Mouse (Mus musculus): ENCODE results near the gene Strn4.

Strn4 gene

GRCm38 (mm10) chr7:16875326-16875725 lies 59.6 kb downstream of the Strn4 start:
- DNase-seq (ENCODE audit: low spot score in 2 of 2): no peak

- DNase-seq (ENCODE audit: low spot score in 2 of 2): no peak
Observed at GRCm38 (mm10) chr7:16876006-16876405, 60.3 kb downstream of the Strn4 start.

DNA sequence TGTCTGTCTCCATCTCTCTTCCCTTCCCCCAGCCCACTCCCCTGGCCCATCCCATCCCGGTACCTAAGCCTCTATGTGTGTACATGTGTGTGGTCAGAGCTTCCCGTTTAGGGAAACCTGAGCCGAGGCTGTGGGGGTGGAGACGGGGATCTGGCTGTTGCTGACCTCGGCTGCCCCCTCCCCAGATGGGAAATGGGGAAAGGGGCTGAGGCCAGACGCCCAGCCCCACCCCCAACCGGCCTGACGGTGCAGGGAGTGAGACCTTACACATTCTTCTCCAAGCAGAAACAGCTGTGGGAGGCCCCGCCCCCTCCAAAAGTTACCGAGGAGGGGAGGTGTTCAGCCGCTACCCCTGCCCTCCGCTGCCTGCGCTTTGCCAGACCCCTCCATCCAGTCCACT lies 60.9 kb downstream of the Strn4 start:
- no peak for DNase-seq (ENCODE audit: low spot score in 2 of 2)

DNA sequence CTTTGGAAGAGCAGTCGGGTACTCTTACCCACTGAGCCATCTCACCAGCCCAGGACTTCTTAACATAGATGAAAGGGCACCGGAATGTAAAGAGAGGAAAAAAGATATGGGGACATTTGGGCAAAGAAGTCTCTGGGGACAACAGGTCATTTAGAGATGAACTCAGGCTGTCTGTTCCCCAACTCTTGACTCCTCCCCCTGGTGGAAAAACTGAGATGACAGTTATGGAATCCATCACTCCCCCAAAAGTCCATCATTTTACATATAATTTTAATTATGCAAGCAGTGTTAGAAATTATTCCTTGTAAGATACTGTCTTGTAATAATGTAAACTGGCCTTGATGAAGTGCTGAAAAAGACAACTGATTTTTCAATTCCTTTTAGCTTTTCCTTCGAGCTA lies 62.0 kb downstream of the Strn4 start:
- DNase-seq (ENCODE audit: low spot score in 2 of 2): no peak

DNA sequence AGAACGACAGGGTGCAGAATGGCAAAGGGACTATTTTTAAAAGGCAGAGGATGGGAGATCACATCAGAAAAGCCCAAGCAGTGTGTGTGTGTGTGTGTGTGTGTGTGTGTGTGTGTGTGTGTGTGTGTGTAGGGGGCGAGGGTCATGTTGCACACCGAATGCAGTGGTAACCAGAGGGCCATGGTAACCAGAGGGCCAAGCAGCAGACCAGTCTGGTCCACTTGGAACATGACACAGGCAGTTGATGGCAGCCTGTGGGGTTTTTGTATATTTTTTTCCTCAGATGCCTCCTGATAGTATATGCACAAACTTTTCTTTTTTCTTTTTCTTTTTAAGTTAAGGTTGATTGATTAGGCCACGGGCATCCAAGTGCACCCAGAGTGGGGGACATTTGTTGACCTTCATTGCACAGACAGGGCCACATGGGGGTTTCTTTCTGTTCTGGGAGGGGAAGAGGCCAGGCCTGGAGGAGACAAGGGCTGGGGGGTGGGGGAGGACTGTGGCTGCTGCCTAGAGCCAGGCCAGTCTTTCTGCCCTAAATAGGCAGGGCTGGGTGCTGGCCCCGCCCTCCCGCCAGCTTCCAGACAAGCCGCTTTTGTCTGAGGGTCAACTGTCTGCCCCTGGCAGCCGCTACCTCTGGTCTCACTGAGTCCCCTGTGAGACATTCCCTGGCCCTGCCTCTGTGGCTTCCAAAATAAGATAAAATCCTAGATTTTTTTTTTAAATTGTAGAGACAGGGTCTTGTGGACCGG lies 64.3 kb downstream of the Strn4 start:
- no peak for DNase-seq (ENCODE audit: low spot score in 2 of 2)

GRCm38 (mm10) chr7:16880615-16881014 lies 64.9 kb downstream of the Strn4 start:
- no peak for DNase-seq (ENCODE audit: low spot score in 2 of 2)

DNA sequence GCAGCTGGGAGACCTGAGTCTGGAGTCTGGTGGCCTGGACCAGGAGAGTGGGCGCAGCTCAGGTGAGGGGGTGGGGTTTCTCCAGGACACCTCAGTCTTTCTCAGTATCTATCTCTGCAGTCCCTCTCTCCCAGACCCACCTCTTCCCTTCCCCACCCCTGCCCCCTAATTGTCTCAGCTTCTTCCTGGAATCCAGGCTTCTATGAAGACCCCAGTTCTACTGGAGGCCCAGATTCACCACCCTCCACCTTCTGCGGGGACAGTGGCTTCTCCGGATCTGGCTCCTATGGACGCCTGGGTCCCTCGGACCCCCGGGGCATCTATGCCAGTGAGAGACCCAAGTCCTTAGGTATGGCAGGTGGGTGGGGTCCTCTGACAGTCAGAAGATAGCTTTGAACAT lies 67.5 kb downstream of the Strn4 start:
- no peak for DNase-seq (ENCODE audit: low spot score in 2 of 2)

GRCm38 (mm10) chr7:16884334-16884733 lies 68.6 kb downstream of the Strn4 start:
- DNase-seq (ENCODE audit: low spot score in 2 of 2): no peak

DNA sequence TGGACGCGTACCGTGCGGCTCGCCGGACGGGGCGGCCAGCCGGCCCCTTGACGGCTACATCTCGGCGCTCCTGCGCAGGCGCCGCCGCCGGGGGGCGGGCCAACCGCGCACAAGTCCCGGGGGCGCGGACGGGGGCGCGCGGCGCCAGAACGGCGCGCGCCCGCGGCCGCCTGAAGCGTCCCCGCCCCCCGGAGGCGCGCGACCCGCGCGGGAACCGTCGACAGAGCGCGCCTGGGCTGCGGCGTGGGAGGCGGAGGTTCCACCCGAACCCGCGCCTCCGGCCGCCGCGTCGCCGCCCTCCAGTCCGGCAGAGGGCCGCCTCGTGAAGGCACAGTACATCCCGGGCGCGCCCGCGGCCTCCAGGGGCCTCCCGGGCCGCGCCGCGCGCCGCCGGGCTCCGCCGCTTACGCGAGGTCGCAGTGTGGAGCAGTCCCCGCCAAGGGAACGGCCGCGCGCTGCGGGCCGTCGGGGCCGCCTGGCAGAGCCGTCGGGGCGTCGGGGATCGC lies 69.6 kb downstream of the Strn4 start:
- no peak for DNase-seq (ENCODE audit: low spot score in 2 of 2)

- no peak for DNase-seq (ENCODE audit: low spot score in 2 of 2)
Observed at GRCm38 (mm10) chr7:16885905-16886304, 70.2 kb downstream of the Strn4 start.
